ENCODE assay signal across 17 mouse cellular contexts in the genomic region with DNA sequence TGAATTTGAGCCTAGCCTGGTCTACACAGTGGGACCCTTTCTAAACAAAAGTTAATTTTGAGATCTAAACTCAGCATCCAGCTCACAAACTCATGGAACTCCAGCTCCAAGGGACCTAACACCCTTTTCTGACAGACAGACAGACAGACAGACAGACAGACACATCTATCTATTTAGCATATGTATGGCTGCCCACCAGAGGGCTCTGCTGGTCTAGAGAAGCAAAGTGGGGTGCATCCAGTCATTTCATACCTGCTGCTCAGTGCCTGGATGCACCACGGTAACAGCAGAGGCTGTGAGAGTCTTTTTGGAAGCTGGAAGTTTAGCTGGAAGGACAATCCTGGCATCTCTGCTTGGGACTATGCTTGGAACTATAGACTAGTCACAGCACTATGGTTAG. TPM values are rescaled to one million over a fixed set of nuclear protein-coding genes. Genes with fewer than 3 reads are reported as not detected.
DNase-seq lines count a peak whose midpoint lies in the region; ATAC-seq and TF ChIP-seq lines count a peak whose summit lies in the region.
"Had no signal": no experiment of that assay in that cellular context is flagged by ENCODE, and none has a peak within 500 bp of the region (broad histone marks: within the 10 kb centered on the region; RNA-seq: fewer than 3 reads in every experiment).

No protein-coding gene starts in this region.

- no peak overlapping the region for H3K27ac ChIP-seq in intestine, postnatal 0 days (ENCODE audit: low read depth, low read length)
- no peak overlapping the region for H3K27ac ChIP-seq in intestine, embryonic 16.5 days (ENCODE audit: low read length)
- H3K27ac ChIP-seq in cortical plate, adult 2 months (ENCODE audit: insufficient read depth, low read length), result no peak overlapping the region
- H3K27ac ChIP-seq: intestine, embryonic 15.5 days; limb, embryonic 13.5 days; midbrain, embryonic 10.5 days had no signal

- WGBS in intestine, postnatal 0 days, result 78% methylated on average over 1 of the region's 1 CpGs
- WGBS in intestine, embryonic 16.5 days, result 86% methylated on average over 1 of the region's 1 CpGs

- peaks cover 61% of the 10 kb centered on the region for H3K36me3 ChIP-seq in intestine, postnatal 0 days (ENCODE audit: control insufficient read depth, insufficient read depth)
- peaks cover 7% of the 10 kb centered on the region; the same call in 1 of the 2 replicates for H3K36me3 ChIP-seq in intestine, embryonic 16.5 days (ENCODE audit: control insufficient read depth, insufficient read depth, low read length)

- no peak for TF ChIP-seq POLR2A in cortical plate, adult 2 months (IDR thresholded peaks at IDR 0.05; ENCODE audit: extremely low read depth, insufficient read depth, low read length)

- H3K27me3 ChIP-seq in intestine, postnatal 0 days (replicated peaks; ENCODE audit: control insufficient read depth, insufficient read depth, low read length), result no peaks in the 10 kb centered on the region
- no peaks in the 10 kb centered on the region for H3K27me3 ChIP-seq in intestine, embryonic 16.5 days (replicated peaks; ENCODE audit: control insufficient read depth, insufficient read depth, low read length)
- H3K27me3 ChIP-seq: heart, embryonic 12.5 days; intestine, embryonic 15.5 days; limb, embryonic 13.5 days had no signal

- no peak overlapping the region for H3K4me3 ChIP-seq in intestine, postnatal 0 days (ENCODE audit: low read depth, low read length)
- no peak overlapping the region for H3K4me3 ChIP-seq in intestine, embryonic 16.5 days (ENCODE audit: low read length)
- H3K4me3 ChIP-seq in cortical plate, adult 2 months (ENCODE audit: insufficient read depth, low read length), result no peak overlapping the region
- H3K4me3 ChIP-seq: heart, embryonic 12.5 days; intestine, embryonic 15.5 days; limb, embryonic 13.5 days; midbrain, embryonic 10.5 days; myocyte had no signal

- no peaks in the 10 kb centered on the region for H3K9me3 ChIP-seq in intestine, postnatal 0 days (ENCODE audit: control insufficient read depth)
- no peaks in the 10 kb centered on the region for H3K9me3 ChIP-seq in intestine, embryonic 16.5 days (ENCODE audit: control insufficient read depth, low read length)
- H3K9me3 ChIP-seq: heart, embryonic 12.5 days; intestine, embryonic 15.5 days; limb, embryonic 13.5 days; midbrain, embryonic 10.5 days had no signal

- no peak overlapping the region for H3K4me2 ChIP-seq in intestine, postnatal 0 days (replicated peaks; ENCODE audit: low read depth)
- no peak overlapping the region for H3K4me2 ChIP-seq in intestine, embryonic 16.5 days (ENCODE audit: low read depth, low read length)
- H3K4me2 ChIP-seq: heart, embryonic 12.5 days; intestine, embryonic 15.5 days; limb, embryonic 13.5 days had no signal

- peak; percentile 57 for TF ChIP-seq CTCF in intestine, postnatal 0 days (IDR thresholded peaks at IDR 0.05; ENCODE audit: low read depth)
- peak; percentile 20; the same call in 1 of the 2 replicates for TF ChIP-seq CTCF in cortical plate, adult 2 months (IDR thresholded peaks at IDR 0.05; ENCODE audit: extremely low read depth, insufficient read depth, low read length)

- DNase-seq in thymus, postnatal 25 days, result peak; percentile 4
- DNase-seq in thymus, postnatal 10 days (ENCODE audit: low spot score in 2 of 2), result no peak
- DNase-seq in left cerebral cortex, postnatal 4 days, result no peak
- DNase-seq in urinary bladder, adult 18-20 months (ENCODE audit: low spot score in 2 of 2), result no peak
- DNase-seq: adrenal gland, postnatal 25 days; gastrocnemius, postnatal 14 days; kidney, postnatal 4 days had no signal

- H3K9ac ChIP-seq in intestine, postnatal 0 days (ENCODE audit: low read depth, low read length), result no peak overlapping the region
- no peak overlapping the region for H3K9ac ChIP-seq in intestine, embryonic 16.5 days (ENCODE audit: low read depth, low read length)
- H3K9ac ChIP-seq: heart, embryonic 12.5 days; intestine, embryonic 15.5 days; limb, embryonic 13.5 days had no signal

- no peak for ATAC-seq in intestine, postnatal 0 days
- no peak for ATAC-seq in intestine, embryonic 16.5 days
- ATAC-seq: forebrain, embryonic 14.5 days; intestine, embryonic 15.5 days had no signal

- no peaks in the 10 kb centered on the region for H3K4me1 ChIP-seq in intestine, postnatal 0 days (replicated peaks; ENCODE audit: control insufficient read depth, insufficient read depth, low read length)
- H3K4me1 ChIP-seq in intestine, embryonic 16.5 days (ENCODE audit: control insufficient read depth, insufficient read depth, low read length), result no peaks in the 10 kb centered on the region
- no peaks in the 10 kb centered on the region for H3K4me1 ChIP-seq in cortical plate, adult 2 months (ENCODE audit: control insufficient read depth, insufficient read depth, low read length)
- H3K4me1 ChIP-seq: intestine, embryonic 15.5 days; midbrain, embryonic 10.5 days had no signal

- intact Hi-C loops in left cerebral cortex, postnatal 4 days (cut with DNase I), result no loop called here

RNA-seq across cellular contexts. Expression of a gene that starts 18.8 kb away (rescaled TPM):
- polyA plus RNA-seq in intestine, postnatal 0 days (2015; fragmentation: Nextera tagmentation; extraction: Ambion mirVana), result 10.4 and 11.7 TPM in 2 replicates
- polyA plus RNA-seq in intestine, embryonic 16.5 days (2015; fragmentation: Nextera tagmentation; extraction: Ambion mirVana), result 9.7 and 11.0 TPM in 2 replicates
- 1.2 and 1.5 TPM in 2 replicates for polyA plus RNA-seq in cortical plate, adult 2 months (2012; rRNA removed)
- total RNA-seq in left cerebral cortex, postnatal 4 days (2021), result 1 to 10 TPM; 2.9 to 5.0 TPM
- total RNA-seq: hematopoietic stem cell, adult 5-6 weeks had no signal

RNA-seq across cellular contexts. Expression of a gene that starts 29.0 kb away (rescaled TPM):
- 89.1 and 97.3 TPM in 2 replicates for polyA plus RNA-seq in intestine, postnatal 0 days (2015; fragmentation: Nextera tagmentation; extraction: Ambion mirVana)
- 164 and 182 TPM in 2 replicates for polyA plus RNA-seq in intestine, embryonic 16.5 days (2015; fragmentation: Nextera tagmentation; extraction: Ambion mirVana)
- 38.5 and 41.8 TPM in 2 replicates for polyA plus RNA-seq in cortical plate, adult 2 months (2012; rRNA removed)
- total RNA-seq in left cerebral cortex, postnatal 4 days (2021), result 10 to 100 TPM; 59.3 to 60.8 TPM

RNA-seq across cellular contexts. Expression of a gene that starts 59.3 kb away (rescaled TPM):
- 0.24 TPM in 1 of 2 replicates, not detected in the other for polyA plus RNA-seq in intestine, postnatal 0 days (2015; fragmentation: Nextera tagmentation; extraction: Ambion mirVana)
- 0.10 and 0.11 TPM in 2 replicates for polyA plus RNA-seq in intestine, embryonic 16.5 days (2015; fragmentation: Nextera tagmentation; extraction: Ambion mirVana)
- polyA plus RNA-seq in cortical plate, adult 2 months (2012; rRNA removed), result not detected in 2 replicates
- not detected for total RNA-seq in left cerebral cortex, postnatal 4 days (2021)
- total RNA-seq: adrenal gland, postnatal 25 days; gastrocnemius, postnatal 14 days; hematopoietic stem cell, adult 5-6 weeks had no signal
- polyA plus RNA-seq: forebrain, embryonic 14.5 days had no signal
